ENCODE assay signal across 27 mouse cellular contexts in the genomic region with DNA sequence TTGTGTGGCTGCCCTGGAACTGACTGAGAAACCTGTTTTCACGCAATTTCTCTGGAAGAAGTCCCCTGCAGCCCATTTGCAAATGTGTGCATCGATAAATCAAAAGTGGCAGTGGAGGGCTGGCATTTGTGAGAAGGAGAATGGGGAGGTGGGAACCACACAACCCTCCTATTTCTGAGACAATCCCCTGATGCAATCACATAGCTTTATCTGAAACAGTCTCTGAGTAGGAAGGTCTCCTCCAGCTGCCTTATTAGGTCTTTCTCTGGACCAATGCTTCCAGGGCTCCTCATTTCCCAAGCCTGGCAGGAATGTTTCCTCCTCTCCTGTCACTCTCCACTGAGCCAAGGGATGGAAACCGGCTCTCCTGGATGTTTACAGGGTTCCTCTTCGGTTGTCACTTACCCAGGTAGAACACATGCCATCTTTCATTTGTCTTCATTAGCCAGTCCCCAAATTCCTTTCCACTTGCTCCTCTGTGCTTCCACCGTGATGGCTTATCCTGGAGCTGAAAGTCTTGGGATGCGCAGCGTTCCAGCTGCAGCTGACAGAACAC.
DNase-seq lines count a peak whose midpoint lies in the region; ATAC-seq and TF ChIP-seq lines count a peak whose summit lies in the region.
"Had no signal": no experiment of that assay in that cellular context is flagged by ENCODE, and none has a peak within 500 bp of the region (broad histone marks: within the 10 kb centered on the region; RNA-seq: fewer than 3 reads in every experiment).

No protein-coding gene starts in this region.

- no peak for TF ChIP-seq POLR2A in cerebellum, adult 2 months (IDR thresholded peaks at IDR 0.05; ENCODE audit: borderline replicate concordance, insufficient read depth, low read length)
- no peak for TF ChIP-seq POLR2A in myocyte (IDR thresholded peaks at IDR 0.05; ENCODE audit: insufficient read length, low read depth)

- H3K36me3 ChIP-seq in hindbrain, embryonic 15.5 days, result no peaks in the 10 kb centered on the region
- no peaks in the 10 kb centered on the region for H3K36me3 ChIP-seq in hindbrain, embryonic 10.5 days
- H3K36me3 ChIP-seq in kidney, embryonic 16.5 days (ENCODE audit: insufficient read depth, low read length), result no peaks in the 10 kb centered on the region
- no peaks in the 10 kb centered on the region for H3K36me3 ChIP-seq in myocyte (ENCODE audit: control insufficient read depth, insufficient read depth)
- H3K36me3 ChIP-seq: embryonic facial prominence, embryonic 15.5 days; forebrain, embryonic 10.5 days; limb, embryonic 13.5 days; liver, embryonic 12.5 days; midbrain, embryonic 10.5 days; neural tube, embryonic 15.5 days; stomach, embryonic 15.5 days had no signal

- no peak overlapping the region for H3K4me2 ChIP-seq in hindbrain, embryonic 15.5 days
- no peak overlapping the region for H3K4me2 ChIP-seq in kidney, embryonic 16.5 days (replicated peaks; ENCODE audit: low read depth, low read length)
- H3K4me2 ChIP-seq in myocyte (ENCODE audit: low read depth), result peak overlapping the region; percentile 40
- H3K4me2 ChIP-seq: embryonic facial prominence, embryonic 15.5 days; heart, embryonic 11.5 days; limb, embryonic 13.5 days; liver, embryonic 12.5 days; neural tube, embryonic 15.5 days; stomach, embryonic 15.5 days had no signal

- no peak overlapping the region for H3K9ac ChIP-seq in hindbrain, embryonic 15.5 days
- no peak overlapping the region for H3K9ac ChIP-seq in kidney, embryonic 16.5 days (replicated peaks; ENCODE audit: low read length)
- H3K9ac ChIP-seq: embryonic facial prominence, embryonic 15.5 days; limb, embryonic 13.5 days; liver, embryonic 12.5 days; neural tube, embryonic 15.5 days; stomach, embryonic 15.5 days had no signal

- DNase-seq in cerebellum, adult 2 months, result peak in 1 of 2 experiments; percentile 21
- DNase-seq in cerebellum, adult 9-10 months, result no peak
- no peak for DNase-seq in hindbrain, embryonic 10.5 days (ENCODE audit: low spot score)
- DNase-seq in kidney, adult 8-10 months, result no peak
- no peak for DNase-seq in spleen, postnatal 4 days (ENCODE audit: low spot score in 2 of 2)
- DNase-seq: adrenal gland, adult 2 months; gastrocnemius, adult 2 months; layer of hippocampus, adult 9-11 months; lung, adult 18-20 months; lung, postnatal 10 days; right cerebral cortex, adult 18-20 months; right cerebral cortex, postnatal 4 days; thymus, adult 2 months; thymus, postnatal 4 days had no signal

- ATAC-seq in hindbrain, embryonic 15.5 days (ENCODE audit: low FRiP score, low read depth), result no peak
- ATAC-seq in kidney, embryonic 16.5 days (ENCODE audit: low FRiP score, low TSS enrichment), result peak; percentile 89
- ATAC-seq: CD4-positive, CD25-positive, alpha-beta regulatory T cell, adult 4 months; liver, embryonic 12.5 days; midbrain, embryonic 16.5 days had no signal

- no peak overlapping the region for H3ac ChIP-seq in myocyte (ENCODE audit: control insufficient read depth, insufficient read length)

- TF ChIP-seq CTCF in cerebellum, adult 2 months (IDR thresholded peaks at IDR 0.05; ENCODE audit: borderline replicate concordance, insufficient read depth, low read depth, low read length), result no peak

- H3K27me3 ChIP-seq in cerebellum, adult 2 months (ENCODE audit: control insufficient read depth, insufficient read depth, low read length), result no peaks in the 10 kb centered on the region
- H3K27me3 ChIP-seq in hindbrain, embryonic 15.5 days, result no peaks in the 10 kb centered on the region
- no peaks in the 10 kb centered on the region for H3K27me3 ChIP-seq in hindbrain, embryonic 10.5 days (ENCODE audit: insufficient read depth, poor library complexity, severe bottlenecking)
- H3K27me3 ChIP-seq in kidney, embryonic 16.5 days (ENCODE audit: insufficient read depth, low read length), result no peaks in the 10 kb centered on the region
- no peaks in the 10 kb centered on the region for H3K27me3 ChIP-seq in myocyte (ENCODE audit: control insufficient read depth, insufficient read depth, insufficient read length)
- H3K27me3 ChIP-seq: embryonic facial prominence, embryonic 15.5 days; limb, embryonic 13.5 days; liver, embryonic 12.5 days; neural tube, embryonic 15.5 days; stomach, embryonic 15.5 days had no signal

- H3K27ac ChIP-seq in cerebellum, adult 2 months (ENCODE audit: insufficient read depth, low read length), result peak overlapping the region; percentile 1
- 0 out of 2 replicates have a peak overlapping the region, but pooled peaks have one; percentile 0 for H3K27ac ChIP-seq in hindbrain, embryonic 15.5 days (replicated peaks)
- no peak overlapping the region for H3K27ac ChIP-seq in hindbrain, embryonic 10.5 days
- H3K27ac ChIP-seq in kidney, embryonic 16.5 days (ENCODE audit: low read length), result peak overlapping the region; percentile 57
- H3K27ac ChIP-seq: embryonic facial prominence, embryonic 15.5 days; forebrain, embryonic 10.5 days; gastrocnemius, adult 2 months; limb, embryonic 13.5 days; liver, embryonic 12.5 days; midbrain, embryonic 10.5 days; neural tube, embryonic 15.5 days; stomach, embryonic 15.5 days had no signal

- no peaks in the 10 kb centered on the region for H3K79me2 ChIP-seq in myocyte (ENCODE audit: control insufficient read depth, insufficient read depth)

- no peaks in the 10 kb centered on the region for H3K9me3 ChIP-seq in hindbrain, embryonic 15.5 days
- H3K9me3 ChIP-seq in hindbrain, embryonic 10.5 days, result no peaks in the 10 kb centered on the region
- no peaks in the 10 kb centered on the region for H3K9me3 ChIP-seq in kidney, embryonic 16.5 days (ENCODE audit: low read length)
- H3K9me3 ChIP-seq: embryonic facial prominence, embryonic 15.5 days; forebrain, embryonic 10.5 days; limb, embryonic 13.5 days; liver, embryonic 12.5 days; midbrain, embryonic 10.5 days; neural tube, embryonic 15.5 days; stomach, embryonic 15.5 days had no signal

- H3K4me1 ChIP-seq in cerebellum, adult 2 months (ENCODE audit: control insufficient read depth, insufficient read depth, low read length), result peaks cover 51% of the 10 kb centered on the region
- no peaks in the 10 kb centered on the region for H3K4me1 ChIP-seq in hindbrain, embryonic 15.5 days (replicated peaks)
- peaks cover 23% of the 10 kb centered on the region for H3K4me1 ChIP-seq in hindbrain, embryonic 10.5 days (replicated peaks)
- H3K4me1 ChIP-seq in kidney, embryonic 16.5 days (ENCODE audit: insufficient read depth, low read length), result peaks cover 31% of the 10 kb centered on the region

- 38% methylated on average over 7 of the region's 7 CpGs for WGBS in cerebellum, adult 2 months
- WGBS in hindbrain, embryonic 15.5 days, result 67% methylated on average over 7 of the region's 7 CpGs
- WGBS in hindbrain, embryonic 10.5 days, result 69% methylated on average over 7 of the region's 7 CpGs
- 35% methylated on average over 7 of the region's 7 CpGs for WGBS in kidney, embryonic 16.5 days

- H3K4me3 ChIP-seq in cerebellum, adult 2 months (replicated peaks; ENCODE audit: insufficient read depth, low read depth, low read length), result no peak overlapping the region
- H3K4me3 ChIP-seq in hindbrain, embryonic 15.5 days, result no peak overlapping the region
- H3K4me3 ChIP-seq in hindbrain, embryonic 10.5 days, result no peak overlapping the region
- H3K4me3 ChIP-seq in kidney, embryonic 16.5 days (ENCODE audit: low read length), result no peak overlapping the region
- no peak overlapping the region for H3K4me3 ChIP-seq in myocyte
- H3K4me3 ChIP-seq: embryonic facial prominence, embryonic 15.5 days; forebrain, embryonic 10.5 days; gastrocnemius, adult 2 months; limb, embryonic 13.5 days; liver, embryonic 12.5 days; midbrain, embryonic 10.5 days; neural tube, embryonic 15.5 days; stomach, embryonic 15.5 days had no signal

TF ChIP-seq in myocyte, 11 proteins besides CTCF, POLR2A, EP300 and RAD21:
- TF ChIP-seq USF1 (IDR thresholded peaks at IDR 0.05; ENCODE audit: low read depth) (no peak), CEBPB (IDR thresholded peaks at IDR 0.05; ENCODE audit: insufficient read depth, poor library complexity, severe bottlenecking) (peak; percentile 90), TCF3 (IDR thresholded peaks at IDR 0.05; ENCODE audit: insufficient read length, low read depth) (no peak), E2F4 (IDR thresholded peaks at IDR 0.05; ENCODE audit: insufficient read depth) (no peak)
